Mouse (Mus musculus) limb, embryonic 10.5 days (tissue): Measurements from ENCODE around the gene Gm17545. TPM values are rescaled to one million over a fixed set of nuclear protein-coding genes. Genes with fewer than 3 reads are reported as not detected.

Experiments
- DNase-seq: peaks from one replicate; pipeline ENCODE4 v3.0.0-alpha.2; 2017; ENCODE audit warnings: low spot score
- H3K27ac ChIP-seq: fragments of 300-500 bp; sonication (generic); 2 replicates; pipeline ENCODE4 v1.5.1; 2016; ENCODE audit warnings: mild to moderate bottlenecking
- H3K27me3 ChIP-seq: fragments of 300-500 bp; sonication (generic); 2 replicates; pipeline ENCODE4 v1.6.1; 2016; ENCODE audit warnings: low read depth, mild to moderate bottlenecking; ENCODE audit not compliant: poor library complexity, severe bottlenecking
- H3K36me3 ChIP-seq: fragments of 300-500 bp; sonication (generic); 2 replicates; pipeline ENCODE4 v1.6.1; 2016; ENCODE audit warnings: mild to moderate bottlenecking, moderate library complexity
- H3K4me1 ChIP-seq: fragments of 300-500 bp; sonication (generic); 2 replicates; pipeline ENCODE4 v1.6.1; 2016
- H3K4me3 ChIP-seq: fragments of 300-500 bp; sonication (generic); 2 replicates; pipeline ENCODE4 v1.5.1; 2016; ENCODE audit warnings: mild to moderate bottlenecking, moderate library complexity
- H3K9me3 ChIP-seq: fragments of 300-500 bp; sonication (generic); replicated peaks from 2 replicates; pipeline ENCODE4 v1.6.1; 2016; ENCODE audit warnings: mild to moderate bottlenecking
- WGBS: fragments of 180-500 bp; shearing (Covaris S2); methylation state at CpG from one replicate; pipeline ENCODE4 v1.1.7; 2016; 5-methylcytosine and 5-hydroxymethylcytosine counted together
- polyA plus RNA-seq: library from polyadenylated mRNA; unstranded; fragments of >200 nt; fragmentation: Nextera tagmentation; extraction: Ambion mirVana; gene quantifications from 2 replicates; pipeline ENCODE4 v1.2.1, GENCODE M21; 2016

Gene Gm17545
- polyA plus RNA-seq, 1 experiment from 2014 or later: not detected

- H3K27ac ChIP-seq: no peak overlapping the region
- no peaks in the 10 kb centered on the region for H3K9me3 ChIP-seq
- DNase-seq: no peak
- H3K27me3 ChIP-seq: no peaks in the 10 kb centered on the region
- H3K4me1 ChIP-seq: 0 out of 2 replicates have a peak, but pooled peaks cover 1% of the 10 kb centered on the region
- H3K4me3 ChIP-seq: no peak overlapping the region
- WGBS: 96% methylated on average over 8 of the region's 8 CpGs
- H3K36me3 ChIP-seq: no peaks in the 10 kb centered on the region
Measured at GRCm38 (mm10) chr9:22483866-22484561, 29.9 kb downstream of the Gm17545 start.

DNA sequence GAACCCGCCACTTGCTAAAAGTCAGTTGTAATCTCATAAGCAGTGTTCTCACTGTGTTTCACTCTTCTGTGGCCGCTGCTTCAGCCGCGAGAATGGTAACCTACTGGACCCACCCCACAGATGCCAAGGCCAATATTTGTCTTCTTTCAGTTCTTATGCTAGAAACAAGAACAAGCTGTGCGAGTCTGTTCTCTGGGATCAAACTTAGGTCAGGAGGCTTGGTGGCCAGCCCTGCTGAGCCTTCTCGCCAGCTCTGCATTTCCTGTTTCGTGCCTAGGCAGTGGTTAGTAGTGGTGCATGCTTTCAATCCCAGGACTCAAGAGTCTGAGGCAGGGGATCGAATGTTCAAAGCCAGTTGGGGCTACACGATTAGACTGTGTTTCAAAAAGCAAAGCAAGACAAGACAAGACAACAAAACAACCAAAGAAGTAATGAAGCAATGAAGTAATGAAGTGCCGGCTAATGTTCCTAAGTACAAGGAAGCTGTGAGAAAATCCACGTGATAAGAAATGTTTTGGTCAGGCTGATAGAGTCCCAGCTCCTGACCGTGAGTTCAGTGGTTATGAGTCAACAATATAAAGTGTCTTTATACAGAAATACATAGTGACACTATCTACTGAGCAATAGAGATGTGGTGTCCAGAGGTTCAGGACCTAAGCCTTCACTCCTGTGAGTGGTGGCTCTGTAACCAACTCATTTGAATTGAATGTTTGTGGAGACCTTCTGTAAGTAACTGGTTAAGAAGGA lies 30.6 kb downstream of the Gm17545 start:
- H3K36me3 ChIP-seq: no peaks in the 10 kb centered on the region
- H3K9me3 ChIP-seq: no peaks in the 10 kb centered on the region
- no peak for DNase-seq
- WGBS: 91% methylated on average over 12 of the region's 12 CpGs
- no peaks in the 10 kb centered on the region for H3K27me3 ChIP-seq
- H3K27ac ChIP-seq: no peak overlapping the region
- peaks cover 5% of the 10 kb centered on the region; the same call in 1 of the 2 replicates for H3K4me1 ChIP-seq
- no peak overlapping the region for H3K4me3 ChIP-seq

DNA sequence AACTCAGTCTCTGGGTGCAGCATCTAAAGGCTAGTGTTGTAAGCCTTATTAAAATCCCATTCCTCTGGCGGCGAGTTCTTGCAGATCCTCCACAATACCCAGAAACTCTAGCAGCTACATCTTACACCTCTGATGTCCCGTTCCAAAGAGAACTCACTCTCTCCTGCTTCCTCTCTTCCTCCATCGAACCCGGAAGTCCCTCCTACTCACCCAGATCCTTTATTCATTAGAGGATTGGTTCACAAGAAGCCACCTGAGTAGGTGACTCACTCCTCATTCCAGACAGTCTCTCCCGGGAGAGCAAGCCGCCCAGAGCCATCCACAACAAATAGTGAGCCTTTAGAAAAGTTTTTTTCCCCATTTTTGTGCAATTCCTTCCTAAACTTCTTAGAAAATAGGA lies 32.1 kb downstream of the Gm17545 start:
- no peaks in the 10 kb centered on the region for H3K36me3 ChIP-seq
- H3K4me1 ChIP-seq: peaks cover 5% of the 10 kb centered on the region; the same call in 1 of the 2 replicates
- no peaks in the 10 kb centered on the region for H3K9me3 ChIP-seq
- no peak overlapping the region for H3K4me3 ChIP-seq
- no peaks in the 10 kb centered on the region for H3K27me3 ChIP-seq
- DNase-seq: no peak
- no peak overlapping the region for H3K27ac ChIP-seq
- WGBS: 92% methylated on average over 7 of the region's 7 CpGs

DNA sequence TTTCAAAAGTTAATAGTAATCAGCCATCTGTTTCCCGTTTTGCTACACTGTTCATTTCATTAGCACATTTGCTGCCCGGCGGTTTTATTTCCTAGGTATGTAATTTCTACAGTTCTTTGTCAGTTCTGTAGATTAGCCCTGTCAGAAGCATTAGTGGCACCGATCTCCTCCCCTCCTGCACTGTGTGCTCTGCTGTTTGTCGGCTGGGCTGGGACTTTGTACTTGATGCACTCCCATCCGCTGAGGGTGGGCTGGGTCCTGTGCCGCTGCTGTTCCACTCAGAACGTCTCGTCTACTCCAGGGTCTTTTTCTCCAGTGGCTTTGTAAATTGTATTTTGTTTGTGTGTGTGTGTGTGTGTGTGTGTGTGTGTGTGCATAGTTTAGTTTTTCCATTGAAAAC lies 34.9 kb downstream of the Gm17545 start:
- Histone ChIP-seq H3K36me3 (no peaks in the 10 kb centered on the region), H3K4me1 (peaks cover 5% of the 10 kb centered on the region; the same call in 1 of the 2 replicates), H3K9me3 (no peaks in the 10 kb centered on the region), H3K4me3 (no peak overlapping the region), H3K27ac (no peak overlapping the region), H3K27me3 (no peaks in the 10 kb centered on the region)
- WGBS: 52% methylated on average over 9 of the region's 9 CpGs
- DNase-seq: no peak

- no peaks in the 10 kb centered on the region for H3K9me3 ChIP-seq
- no peaks in the 10 kb centered on the region for H3K27me3 ChIP-seq
- 84% methylated on average over 9 of the region's 9 CpGs for WGBS
- no peaks in the 10 kb centered on the region for H3K36me3 ChIP-seq
- no peak for DNase-seq
- H3K4me3 ChIP-seq: no peak overlapping the region
- H3K27ac ChIP-seq: no peak overlapping the region
- peaks cover 1% of the 10 kb centered on the region; the same call in 1 of the 2 replicates for H3K4me1 ChIP-seq
Measured at GRCm38 (mm10) chr9:22494203-22494807, 40.2 kb downstream of the Gm17545 start.

DNA sequence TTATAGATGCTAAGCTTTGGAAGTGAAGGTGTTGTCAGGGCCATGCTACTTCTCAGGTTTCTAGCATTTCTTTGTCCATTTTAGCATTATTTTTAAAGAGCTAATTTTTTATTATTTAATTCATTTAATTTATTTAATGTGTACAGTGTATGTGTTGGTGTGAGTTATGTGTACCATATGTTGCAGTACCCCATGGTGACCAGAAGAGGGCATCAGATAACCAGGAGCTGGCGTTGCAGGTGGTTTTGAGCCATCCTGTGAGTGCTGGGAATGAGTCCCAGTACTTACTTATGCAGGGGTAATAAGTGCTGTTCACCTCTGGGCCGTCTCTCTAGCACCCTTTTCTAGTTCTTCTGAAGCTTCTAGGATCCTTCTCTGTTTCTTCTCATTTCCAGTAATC lies 41.0 kb downstream of the Gm17545 start:
- 83% methylated on average over 2 of the region's 2 CpGs for WGBS
- no peak for DNase-seq

GRCm38 (mm10) chr9:22497021-22497767 lies 43.1 kb downstream of the Gm17545 start:
- 91% methylated on average over 6 of the region's 6 CpGs for WGBS
- Histone ChIP-seq H3K4me3 (no peak overlapping the region), H3K27me3 (no peaks in the 10 kb centered on the region), H3K9me3 (no peaks in the 10 kb centered on the region), H3K27ac (no peak overlapping the region), H3K36me3 (no peaks in the 10 kb centered on the region), H3K4me1 (no peaks in the 10 kb centered on the region)
- no peak for DNase-seq

More for the DNA sequence above, 41.0 kb downstream of the Gm17545 start:
- H3K36me3 ChIP-seq: no peaks in the 10 kb centered on the region
- H3K27ac ChIP-seq: no peak overlapping the region
- H3K27me3 ChIP-seq: no peaks in the 10 kb centered on the region
- no peaks in the 10 kb centered on the region for H3K9me3 ChIP-seq
- H3K4me3 ChIP-seq: no peak overlapping the region
- no peaks in the 10 kb centered on the region for H3K4me1 ChIP-seq

- no peaks in the 10 kb centered on the region for H3K36me3 ChIP-seq
- H3K27me3 ChIP-seq: no peaks in the 10 kb centered on the region
- no peaks in the 10 kb centered on the region for H3K9me3 ChIP-seq
- WGBS: 93% methylated on average over 2 of the region's 2 CpGs
- 0 out of 2 replicates have a peak, but pooled peaks cover 4% of the 10 kb centered on the region for H3K4me1 ChIP-seq
- H3K4me3 ChIP-seq: no peak overlapping the region
- no peak overlapping the region for H3K27ac ChIP-seq
- DNase-seq: no peak
Measured at GRCm38 (mm10) chr9:22502972-22503371, 48.9 kb downstream of the Gm17545 start.

- 78% methylated on average over 5 of the region's 5 CpGs for WGBS
- Histone ChIP-seq H3K9me3 (no peaks in the 10 kb centered on the region), H3K4me1 (0 out of 2 replicates have a peak, but pooled peaks cover 4% of the 10 kb centered on the region), H3K4me3 (no peak overlapping the region), H3K36me3 (no peaks in the 10 kb centered on the region), H3K27ac (no peak overlapping the region), H3K27me3 (no peaks in the 10 kb centered on the region)
- no peak for DNase-seq
Measured at GRCm38 (mm10) chr9:22503581-22503980, 49.5 kb downstream of the Gm17545 start.

DNA sequence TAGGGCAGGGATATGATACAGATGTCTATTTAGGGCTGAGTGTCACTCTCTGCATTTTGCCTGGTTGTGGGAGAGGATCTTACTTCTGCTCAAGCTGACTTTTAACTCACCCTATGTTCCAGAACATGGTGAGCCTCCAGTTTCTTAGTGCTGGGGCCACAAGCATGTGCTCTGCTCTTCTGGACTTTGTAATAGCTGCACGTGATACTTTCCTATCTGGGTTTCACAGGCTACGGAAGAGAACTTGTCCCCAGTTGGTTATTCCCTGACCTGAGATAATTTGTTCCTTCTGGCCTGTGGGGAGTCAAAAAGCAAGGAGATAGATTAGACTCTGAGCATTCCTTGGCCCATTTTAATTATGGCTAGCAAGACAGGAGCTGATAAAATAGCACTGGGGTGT lies 51.5 kb downstream of the Gm17545 start:
- WGBS: 49% methylated on average over 2 of the region's 2 CpGs
- no peaks in the 10 kb centered on the region for H3K36me3 ChIP-seq
- no peak for DNase-seq

More for the DNA sequence above, 51.5 kb downstream of the Gm17545 start:
- 0 out of 2 replicates have a peak, but pooled peaks cover 4% of the 10 kb centered on the region for H3K4me1 ChIP-seq
- H3K27ac ChIP-seq: no peak overlapping the region
- no peaks in the 10 kb centered on the region for H3K9me3 ChIP-seq
- H3K27me3 ChIP-seq: no peaks in the 10 kb centered on the region
- no peak overlapping the region for H3K4me3 ChIP-seq
